Mouse (Mus musculus) left cerebral cortex, adult 8-10 months (tissue): ENCODE results near the gene Nphs1. TPM values are rescaled to one million over a fixed set of nuclear protein-coding genes. Genes with fewer than 3 reads are reported as not detected.
"Not testable (repeated sequence)": the region's sequence is repeated elsewhere in the genome, so short reads cannot be mapped to it uniquely, and the experiment has no call there.

Experiments used
- DNase-seq, 2 experiments: peaks; one replicate each; pipeline ENCODE4 v3.0.0; 2022; ENCODE audit warnings: low spot score in 2 of 2
- total RNA-seq, 4 experiments: library from RNA; stranded (reverse); gene quantifications; 2 replicates each; pipeline ENCODE4 v1.2.4; 2022

Nphs1 gene
- total RNA-seq, 4 experiments from 2014 or later = 0.68 to 0.82 (median 0.75) TPM

GRCm38 (mm10) chr7:30490957-30491307 is 32.8 kb downstream of the Nphs1 start:
- no peak for DNase-seq

- DNase-seq = peak in 1 of 2 experiments; percentile 73
Measured at GRCm38 (mm10) chr7:30492765-30493164, 34.6 kb downstream of the Nphs1 start.

- no peak for DNase-seq
Measured at GRCm38 (mm10) chr7:30493401-30493931, 35.4 kb downstream of the Nphs1 start, which contains the start of gene Prodh2. Gene Prodh2, plus strand, starts transcription at chr7:30493622.

- DNase-seq = not testable (repeated sequence)
Measured at GRCm38 (mm10) chr7:30495506-30496042, 37.5 kb downstream of the Nphs1 start.

GRCm38 (mm10) chr7:30501159-30501558 is 43.0 kb downstream of the Nphs1 start:
- DNase-seq = not testable (repeated sequence)

GRCm38 (mm10) chr7:30508061-30508460 is 49.9 kb downstream of the Nphs1 start:
- DNase-seq = no peak

GRCm38 (mm10) chr7:30515003-30515760 is 57.1 kb downstream of the Nphs1 start:
- no peak for DNase-seq

GRCm38 (mm10) chr7:30518325-30518724 is 60.2 kb downstream of the Nphs1 start:
- no peak for DNase-seq

GRCm38 (mm10) chr7:30520396-30520795 is 62.3 kb downstream of the Nphs1 start:
- no peak for DNase-seq

GRCm38 (mm10) chr7:30520856-30521255 is 62.7 kb downstream of the Nphs1 start:
- DNase-seq = no peak

- DNase-seq = no peak
Measured at GRCm38 (mm10) chr7:30522871-30523270, 64.8 kb downstream of the Nphs1 start.

GRCm38 (mm10) chr7:30524487-30524886 is 66.4 kb downstream of the Nphs1 start:
- DNase-seq = no peak

GRCm38 (mm10) chr7:30525954-30526353 is 67.8 kb downstream of the Nphs1 start:
- DNase-seq = no peak

- DNase-seq = no peak
Measured at GRCm38 (mm10) chr7:30526399-30526798, 68.3 kb downstream of the Nphs1 start.

- no peak for DNase-seq
Measured at GRCm38 (mm10) chr7:30526981-30527380, 68.9 kb downstream of the Nphs1 start.

GRCm38 (mm10) chr7:30531291-30531815 is 73.2 kb downstream of the Nphs1 start:
- peak; percentile 58 to 85 for DNase-seq

GRCm38 (mm10) chr7:30532931-30533330 is 74.8 kb downstream of the Nphs1 start:
- no peak for DNase-seq

- no peak for DNase-seq
Measured at GRCm38 (mm10) chr7:30533941-30534632, 76.0 kb downstream of the Nphs1 start.

GRCm38 (mm10) chr7:30534633-30535577 is 76.8 kb downstream of the Nphs1 start, which contains the start of gene Arhgap33:
Gene Arhgap33, minus strand, starts transcription at chr7:30535060.
- DNase-seq = peak; percentile 88 to 98
